Mouse (Mus musculus) liver, adult (tissue): ENCODE measurements around the gene Zbtb38.

Experiments used
- GATA4 ChIP-seq: IDR thresholded peaks from 2 replicates; pipeline ENCODE4 v1.6.1; 2014; ENCODE audit warnings: mild to moderate bottlenecking, low read length; ENCODE audit not compliant: insufficient replicate concordance

The Zbtb38 gene

DNA sequence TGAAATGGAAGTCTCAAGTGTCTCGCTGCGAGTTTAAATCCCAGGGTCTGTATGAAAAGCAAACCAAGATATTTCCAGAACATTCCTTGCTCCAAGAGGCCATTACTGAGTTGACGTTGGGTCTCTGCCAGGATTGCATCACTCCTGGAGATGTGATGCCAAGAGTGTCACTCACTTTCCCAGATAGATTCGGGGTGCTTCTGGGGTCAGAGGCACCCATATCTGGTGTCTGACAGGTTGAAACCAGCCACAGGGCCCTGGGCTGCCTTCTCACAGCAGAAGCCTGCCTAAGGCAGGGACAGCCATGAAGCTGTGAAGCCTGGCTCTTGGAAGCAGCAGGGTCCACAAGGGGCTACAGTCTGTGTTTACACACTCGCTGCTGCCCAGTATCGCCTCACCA, 24.9 kb downstream of the Zbtb38 start:
- no peak for TF ChIP-seq GATA4

DNA sequence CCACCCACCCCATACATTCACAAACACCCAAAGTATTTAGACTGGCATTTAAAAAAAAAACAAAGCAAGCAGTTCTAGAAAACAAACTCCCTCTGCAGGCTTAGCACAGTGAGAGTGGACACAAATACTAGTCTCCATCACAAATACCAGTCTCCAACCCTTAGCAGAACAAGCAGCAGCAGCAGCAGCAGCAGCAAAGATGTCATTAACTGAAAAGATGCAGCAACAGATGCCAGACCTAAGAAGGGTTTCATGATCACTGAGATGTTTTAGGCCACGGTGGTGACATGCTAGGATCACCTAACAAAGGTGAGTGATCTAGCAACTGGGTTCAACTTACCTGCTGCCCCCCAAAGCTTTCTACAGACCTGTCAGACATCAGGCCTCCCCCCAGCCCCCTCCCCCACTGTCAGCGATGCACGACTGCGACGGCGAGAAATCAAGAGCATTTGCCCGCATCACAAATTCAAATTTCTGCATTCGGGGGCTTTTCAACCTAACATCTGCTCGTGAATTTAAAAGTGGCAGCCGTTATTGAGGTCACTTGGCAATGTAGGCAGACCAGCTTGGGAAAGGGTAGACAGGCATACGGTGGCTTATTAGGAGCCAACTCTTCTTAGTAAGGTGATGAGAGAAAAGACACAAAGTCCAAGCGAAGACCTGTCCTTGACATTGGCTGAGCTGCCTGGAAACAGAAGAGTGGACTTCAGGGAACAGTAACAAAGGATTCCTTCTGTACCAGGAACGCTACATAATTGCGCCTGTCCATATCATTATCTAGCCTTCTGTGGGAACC, 26.1 kb downstream of the Zbtb38 start:
- no peak for TF ChIP-seq GATA4

DNA sequence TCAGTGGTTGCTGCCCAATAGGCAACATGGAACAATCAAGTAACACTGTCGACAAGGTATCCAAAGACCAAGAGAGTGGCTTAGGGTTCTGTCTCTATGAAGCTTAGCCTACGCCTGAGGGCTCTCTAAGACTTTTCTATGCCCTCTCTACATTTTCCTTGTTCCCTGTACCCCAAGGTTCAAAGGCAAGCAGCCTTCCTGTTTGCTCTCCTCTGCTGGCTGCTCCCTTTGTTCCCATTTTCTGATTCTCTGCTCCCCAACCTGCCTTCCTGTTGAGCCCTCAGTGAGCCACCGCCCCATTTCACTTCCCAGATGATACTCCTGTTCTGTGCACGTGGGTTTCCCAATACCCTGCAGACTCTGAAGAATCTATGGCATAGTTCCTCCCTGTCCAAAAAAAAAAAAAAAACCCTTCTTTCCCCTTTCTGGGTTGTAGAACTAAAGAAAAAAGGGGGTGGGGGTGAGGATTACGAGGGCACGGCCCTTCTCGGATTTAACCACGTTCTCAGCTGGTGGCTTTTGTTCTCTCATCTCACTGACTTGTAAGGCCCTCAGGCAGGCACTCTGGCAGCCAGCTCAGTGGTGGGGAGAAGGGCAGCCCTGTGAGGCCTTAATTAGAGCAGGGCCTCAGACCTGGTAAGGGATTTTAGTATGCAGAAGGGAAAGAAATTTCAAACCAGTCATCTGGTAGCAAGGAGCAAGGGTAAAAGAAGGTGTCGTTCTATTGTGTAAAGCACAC, 26.9 kb downstream of the Zbtb38 start:
- TF ChIP-seq GATA4: no peak

DNA sequence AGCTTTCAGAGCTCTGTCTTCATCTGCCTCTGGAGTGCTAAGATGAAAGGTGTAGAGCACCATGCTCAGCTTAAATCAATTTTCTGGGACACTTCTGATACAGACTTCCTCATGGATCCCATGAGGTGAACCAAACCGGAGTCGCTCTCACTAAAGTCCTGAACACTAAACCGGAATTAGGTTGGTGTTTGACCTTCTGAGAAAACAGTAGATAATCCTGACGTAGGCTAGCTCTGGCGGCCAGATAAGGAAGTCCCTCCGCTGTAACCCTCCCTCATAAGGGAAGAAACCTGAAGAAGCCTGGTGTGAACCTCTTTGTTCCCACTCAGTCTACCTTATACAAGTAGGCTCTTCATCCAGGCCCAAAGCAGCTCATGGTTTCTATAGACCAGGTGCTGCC, 29.0 kb downstream of the Zbtb38 start:
- no peak for TF ChIP-seq GATA4

DNA sequence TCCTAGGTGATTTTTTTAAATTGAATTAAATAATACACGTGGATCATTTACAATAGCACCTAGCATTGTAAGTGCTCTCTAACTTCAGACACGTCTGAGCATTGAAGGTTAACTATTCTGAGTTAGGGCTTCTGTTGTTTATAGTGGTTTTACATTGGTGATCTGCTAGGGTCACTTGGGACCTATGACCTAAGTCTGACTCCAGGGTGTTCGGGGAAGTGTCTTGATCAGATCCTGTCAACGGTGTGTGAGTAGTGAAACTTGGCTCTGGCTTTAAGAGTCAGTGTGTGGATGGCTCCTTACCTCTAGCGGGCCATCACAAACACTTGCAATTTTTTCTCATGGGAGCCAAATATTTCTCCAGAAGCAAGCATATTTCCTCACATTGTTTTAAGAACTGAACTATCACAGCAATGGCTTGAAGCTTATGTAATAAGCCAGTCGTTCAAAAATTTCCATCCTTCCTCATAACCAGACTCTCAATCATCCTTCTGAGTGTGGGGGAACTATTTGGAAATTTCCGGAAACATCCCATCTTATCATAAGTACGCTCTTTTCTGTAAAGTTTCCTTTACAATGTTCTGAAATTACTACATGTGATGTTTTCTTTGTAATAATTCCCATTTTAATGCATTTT, 31.4 kb downstream of the Zbtb38 start:
- TF ChIP-seq GATA4: no peak

DNA sequence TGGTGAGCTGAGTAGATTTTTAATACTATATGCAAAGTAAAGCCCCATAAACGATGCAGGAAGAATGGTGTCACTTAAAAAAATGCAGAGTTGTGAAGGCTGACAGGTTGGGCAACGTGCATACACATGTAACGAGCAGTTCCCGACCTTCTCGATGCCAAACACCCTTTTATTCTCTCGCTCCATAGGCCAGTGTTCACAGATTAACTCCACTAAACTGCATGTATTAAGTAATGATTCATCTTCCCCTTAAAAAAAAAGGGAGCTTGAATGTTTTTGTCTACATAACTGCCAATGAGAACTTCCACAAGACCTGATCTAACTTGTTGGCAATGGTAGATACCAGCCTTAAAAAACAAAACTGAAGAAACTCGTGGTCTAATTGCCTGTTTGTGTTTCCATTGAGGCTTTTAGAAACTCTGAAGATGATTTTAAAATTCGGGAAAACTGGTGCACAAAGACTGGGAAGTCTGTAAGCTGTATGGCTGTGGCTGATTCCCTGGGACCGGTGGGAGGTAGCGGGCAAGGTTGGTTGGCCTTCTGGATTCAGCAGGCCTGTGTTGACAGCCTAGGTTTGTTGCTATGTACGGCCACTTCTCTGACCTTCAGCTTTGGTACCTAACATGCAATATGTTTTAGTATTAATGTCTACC, 32.0 kb downstream of the Zbtb38 start:
- TF ChIP-seq GATA4: no peak

DNA sequence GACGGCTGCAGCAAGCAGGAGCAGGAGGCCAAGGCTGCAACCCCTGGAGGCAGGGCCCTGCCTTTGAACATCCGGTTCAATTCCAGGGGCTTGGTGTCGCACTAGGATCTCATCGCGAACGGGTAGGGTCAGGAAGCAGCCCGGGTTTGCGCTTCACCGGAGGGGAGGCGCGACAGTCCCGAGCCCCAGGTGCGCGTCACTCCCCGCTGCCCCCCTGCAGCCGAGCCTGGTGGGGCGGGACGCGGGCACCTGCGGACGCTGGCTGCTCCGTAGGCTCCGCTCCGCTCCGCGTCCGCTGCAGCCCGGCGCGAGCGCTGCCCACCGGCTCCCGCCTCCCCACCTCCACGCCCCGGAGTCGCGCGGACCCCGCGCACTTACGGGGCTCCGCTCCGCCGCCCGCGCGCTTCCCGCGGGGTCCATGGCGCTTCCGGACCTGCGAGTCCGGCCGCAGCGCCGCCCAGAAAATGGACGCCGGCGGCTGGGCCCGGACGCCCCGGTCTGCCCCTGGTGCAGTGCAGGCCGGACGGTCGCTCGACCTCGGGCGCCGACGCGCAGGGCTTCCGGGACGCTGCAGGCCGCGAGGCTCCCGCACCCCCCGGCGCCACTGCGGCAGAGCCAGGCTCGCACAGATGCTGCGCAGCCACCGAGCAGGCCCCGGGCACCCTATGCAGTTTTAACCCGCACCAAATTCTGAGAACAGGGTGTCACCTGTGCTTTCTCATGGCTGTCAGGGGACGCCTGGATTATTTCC, 33.0 kb downstream of the Zbtb38 start:
- TF ChIP-seq GATA4: no peak; the same call in 1 of the 2 replicates

DNA sequence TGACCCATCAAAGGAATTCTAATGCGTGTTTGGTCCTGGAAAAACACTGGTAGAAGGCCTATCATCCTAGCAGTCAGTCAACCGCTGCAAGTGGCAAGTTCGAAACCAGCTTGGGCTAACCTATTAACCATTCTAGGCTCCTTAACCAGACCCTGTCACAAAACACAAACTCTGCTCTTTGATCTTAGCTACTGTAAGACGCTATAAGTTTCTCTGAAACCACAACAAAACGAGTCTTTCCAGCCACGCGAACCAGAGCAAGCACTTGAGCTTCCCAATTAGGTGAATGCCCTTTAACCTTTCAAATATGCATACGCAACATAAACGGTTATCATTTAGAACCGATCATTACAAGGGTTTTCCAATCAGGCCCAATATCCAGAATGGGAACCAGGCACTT, 33.7 kb downstream of the Zbtb38 start:
- no peak for TF ChIP-seq GATA4

DNA sequence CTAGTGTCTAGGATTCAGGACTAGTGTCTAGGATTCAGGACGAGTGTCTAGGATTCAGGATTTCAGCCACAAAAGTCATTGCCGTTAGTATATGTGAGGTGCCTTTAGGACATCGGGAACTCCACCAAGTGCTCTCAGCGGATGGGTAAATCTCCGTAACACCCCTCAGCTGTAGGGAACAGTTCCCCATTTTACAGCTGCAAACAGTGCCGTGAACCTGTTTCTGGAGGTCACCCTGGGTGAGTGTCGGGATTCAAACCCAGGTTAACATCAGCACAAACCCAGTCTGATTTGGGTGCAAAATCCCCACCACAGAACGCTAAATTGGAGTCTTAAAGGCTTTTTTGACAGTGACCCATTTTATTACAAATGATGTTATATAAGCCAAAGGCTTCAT, 34.2 kb downstream of the Zbtb38 start:
- TF ChIP-seq GATA4: no peak

DNA sequence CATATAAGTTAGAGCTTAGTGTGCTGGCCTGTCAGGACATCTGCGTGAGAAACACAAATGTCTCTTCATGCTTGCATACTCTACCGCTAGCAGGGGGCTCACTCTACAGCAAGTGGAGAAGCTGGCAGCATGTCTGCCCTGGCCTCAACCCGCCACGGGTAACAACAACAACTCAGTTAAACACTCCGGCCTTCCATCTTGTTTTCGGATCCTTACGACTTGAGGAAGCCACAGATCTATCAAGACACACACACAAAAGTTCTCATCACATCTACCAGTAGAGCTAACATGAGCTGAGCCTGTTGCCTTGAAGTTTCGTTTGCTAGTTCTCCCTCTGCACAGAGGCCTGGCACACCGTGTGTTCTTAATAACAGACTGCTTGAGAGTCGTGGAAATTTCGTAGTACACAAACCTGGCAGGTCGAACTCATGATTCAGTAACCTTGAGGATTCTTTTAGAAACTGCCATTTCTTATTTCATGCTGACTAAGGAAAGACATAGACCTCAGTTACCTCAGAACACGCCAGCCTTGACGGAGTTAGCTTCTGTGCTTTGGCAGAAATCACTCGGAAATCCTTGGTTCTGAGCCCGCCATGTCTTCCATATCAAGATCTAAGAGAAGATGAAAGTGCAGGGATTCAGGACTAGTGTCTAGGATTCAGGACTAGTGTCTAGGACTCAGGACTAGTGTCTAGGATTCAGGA, 34.8 kb downstream of the Zbtb38 start:
- TF ChIP-seq GATA4: no peak

DNA sequence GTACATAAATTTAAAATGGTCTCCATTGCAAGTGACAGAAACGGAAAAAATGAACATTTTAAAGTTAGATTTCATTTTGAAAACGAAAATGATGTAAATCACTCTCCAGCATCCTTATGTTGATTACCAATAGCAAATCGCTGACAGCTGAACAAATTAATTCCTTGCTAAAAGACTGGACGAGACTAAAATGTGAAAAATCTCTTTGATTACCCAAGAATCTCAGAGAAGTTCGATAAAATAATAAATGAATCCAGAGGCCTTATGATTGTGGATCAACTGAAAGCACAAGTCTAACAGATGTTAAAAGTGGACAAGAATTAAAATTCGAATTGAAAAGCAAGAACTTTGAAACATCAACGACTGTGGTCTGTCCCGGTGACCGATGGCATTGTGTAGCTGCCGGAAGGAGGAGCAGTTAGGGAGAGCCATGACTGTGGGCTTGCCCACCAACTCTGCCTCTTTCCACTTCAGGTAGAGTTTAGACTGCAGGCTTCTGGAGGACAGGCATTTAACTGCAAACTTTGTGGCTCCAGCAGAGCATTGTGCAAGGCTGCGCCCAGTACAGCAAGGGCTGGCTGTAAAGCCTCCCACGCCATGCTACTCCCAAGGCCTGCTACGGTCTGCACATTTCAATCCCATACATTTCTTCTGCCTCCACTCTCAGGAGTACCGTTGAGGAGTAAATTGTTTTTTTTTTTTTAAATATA, 35.7 kb downstream of the Zbtb38 start:
- no peak for TF ChIP-seq GATA4

DNA sequence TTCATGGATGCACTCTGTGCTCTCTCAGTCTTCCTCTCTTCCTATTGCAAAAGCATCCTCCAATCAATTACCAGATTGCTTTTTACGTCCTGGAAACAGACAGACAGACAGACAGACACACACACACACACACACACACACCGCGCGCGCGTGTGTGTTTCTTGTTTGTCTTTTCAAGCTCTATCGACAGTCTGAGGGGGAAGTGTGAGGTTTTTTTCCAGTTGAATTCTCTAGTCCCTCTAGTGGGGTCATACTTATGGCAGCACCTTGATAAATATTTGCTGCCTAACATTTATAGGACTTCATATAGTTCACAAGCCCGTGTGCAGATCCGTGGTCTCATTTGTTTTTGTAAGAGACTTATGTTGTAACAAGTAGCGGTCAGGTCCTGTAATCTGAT, 36.5 kb downstream of the Zbtb38 start:
- TF ChIP-seq GATA4: no peak

DNA sequence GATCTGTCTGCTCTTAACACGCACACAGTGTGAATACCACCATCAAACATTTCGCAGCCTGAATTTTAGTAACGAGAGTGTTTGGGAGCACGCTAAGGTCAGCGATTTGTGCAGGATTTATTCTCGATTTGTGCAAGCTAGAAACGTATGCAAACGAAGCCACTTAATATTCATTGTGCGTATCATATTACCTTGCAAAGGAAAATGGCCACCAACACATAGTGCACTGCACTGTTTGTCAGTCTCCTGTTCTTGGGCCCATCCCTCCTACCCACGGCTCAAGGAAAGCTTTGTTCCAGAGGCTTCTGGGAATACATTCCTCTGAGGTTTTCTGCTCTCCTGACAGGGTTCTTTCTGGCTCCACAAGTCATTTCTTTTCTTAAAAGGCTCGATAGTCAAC, 37.5 kb downstream of the Zbtb38 start:
- no peak for TF ChIP-seq GATA4
